23 mouse cellular contexts compared by ENCODE assay signal in genomic region chr12:99694066-99694465, GRCm38 (mm10).
DNase-seq lines count a peak whose midpoint lies in the region; ATAC-seq and TF ChIP-seq lines count a peak whose summit lies in the region.
"Had no signal": no experiment of that assay in that cellular context is flagged by ENCODE, and none has a peak within 500 bp of the region (broad histone marks: within the 10 kb centered on the region; RNA-seq: fewer than 3 reads in every experiment).

No protein-coding gene starts in this region.

- no peaks in the 10 kb centered on the region for H3K9me3 ChIP-seq in hindbrain, postnatal 0 days (ENCODE audit: low read length)
- H3K9me3 ChIP-seq in hindbrain, embryonic 11.5 days (ENCODE audit: control insufficient read depth, low read length), result no peaks in the 10 kb centered on the region
- H3K9me3 ChIP-seq: embryonic facial prominence, embryonic 10.5 days; embryonic facial prominence, embryonic 12.5 days; forebrain, embryonic 13.5 days; forebrain, embryonic 15.5 days had no signal

- peak; percentile 53 to 59 for DNase-seq in cerebellum, postnatal 10 days
- no peak for DNase-seq in cerebellum, adult 11 months
- DNase-seq in hindbrain, postnatal 0 days (ENCODE audit: low spot score), result peak; percentile 25
- DNase-seq in hindbrain, embryonic 11.5 days (ENCODE audit: low spot score), result no peak
- peak; percentile 40 for DNase-seq in brain, embryonic 14.5 days (ENCODE audit: low read depth)
- DNase-seq: adrenal gland, adult 8-10 months; adrenal gland, postnatal 14 days; adrenal gland, postnatal 36 days; B cell, adult 2 months; cerebellum, adult 11-12 months; cerebellum, adult 8-10 months; cerebellum, adult 9-11 months; cerebellum, postnatal 36 days; forebrain, postnatal 0 days had no signal

- H3K4me2 ChIP-seq in hindbrain, postnatal 0 days (ENCODE audit: low read depth, low read length), result no peak overlapping the region
- H3K4me2 ChIP-seq in hindbrain, embryonic 11.5 days (replicated peaks; ENCODE audit: low read depth, low read length), result no peak overlapping the region
- H3K4me2 ChIP-seq: embryonic facial prominence, embryonic 12.5 days; forebrain, embryonic 13.5 days; forebrain, embryonic 15.5 days had no signal

- 0 out of 2 replicates have a peak, but pooled peaks cover 4% of the 10 kb centered on the region for H3K4me1 ChIP-seq in hindbrain, postnatal 0 days (ENCODE audit: insufficient read depth, low read length)
- no peaks in the 10 kb centered on the region for H3K4me1 ChIP-seq in hindbrain, embryonic 11.5 days (replicated peaks; ENCODE audit: control insufficient read depth, insufficient read depth, low read length)
- H3K4me1 ChIP-seq: embryonic facial prominence, embryonic 12.5 days; forebrain, embryonic 13.5 days; forebrain, embryonic 15.5 days had no signal

- no peaks in the 10 kb centered on the region for H3K36me3 ChIP-seq in hindbrain, postnatal 0 days (ENCODE audit: insufficient read depth, low read length)
- H3K36me3 ChIP-seq in hindbrain, embryonic 11.5 days (ENCODE audit: control insufficient read depth, insufficient read depth, low read length), result no peaks in the 10 kb centered on the region
- H3K36me3 ChIP-seq: embryonic facial prominence, embryonic 10.5 days; embryonic facial prominence, embryonic 12.5 days; forebrain, embryonic 15.5 days; G1E had no signal

- no peak overlapping the region for H3K27ac ChIP-seq in hindbrain, postnatal 0 days
- H3K27ac ChIP-seq in hindbrain, embryonic 11.5 days (ENCODE audit: low read depth, low read length), result no peak overlapping the region
- H3K27ac ChIP-seq: embryonic facial prominence, embryonic 10.5 days; embryonic facial prominence, embryonic 12.5 days; forebrain, embryonic 13.5 days; forebrain, embryonic 15.5 days had no signal

- no peaks in the 10 kb centered on the region for H3K27me3 ChIP-seq in hindbrain, postnatal 0 days (ENCODE audit: insufficient read depth, low read length)
- H3K27me3 ChIP-seq in hindbrain, embryonic 11.5 days (ENCODE audit: control insufficient read depth, insufficient read depth, low read length), result no peaks in the 10 kb centered on the region
- H3K27me3 ChIP-seq: CH12.LX; embryonic facial prominence, embryonic 12.5 days; forebrain, embryonic 13.5 days; forebrain, embryonic 15.5 days; Patski had no signal

- H3K4me3 ChIP-seq in hindbrain, postnatal 0 days (ENCODE audit: low read length), result no peak overlapping the region
- H3K4me3 ChIP-seq in hindbrain, embryonic 11.5 days (ENCODE audit: low read depth, low read length), result no peak overlapping the region
- H3K4me3 ChIP-seq: embryonic facial prominence, embryonic 10.5 days; embryonic facial prominence, embryonic 12.5 days; forebrain, embryonic 13.5 days; forebrain, embryonic 15.5 days had no signal

- TF ChIP-seq CTCF in hindbrain, postnatal 0 days (IDR thresholded peaks at IDR 0.05; ENCODE audit: low read depth), result no peak
- TF ChIP-seq CTCF in brain, embryonic 14.5 days (IDR thresholded peaks at IDR 0.05; ENCODE audit: borderline replicate concordance, extremely low read depth, insufficient read depth, insufficient read length), result no peak

- no peak for ATAC-seq in hindbrain, postnatal 0 days
- ATAC-seq in hindbrain, embryonic 11.5 days (ENCODE audit: low FRiP score), result no peak
- ATAC-seq: activated CD4-positive, CD25-positive, alpha-beta regulatory T cell, adult 4 months; CD4-positive, CD25-positive, alpha-beta regulatory T cell, adult 4 months; forebrain, embryonic 13.5 days; forebrain, embryonic 15.5 days; forebrain, postnatal 0 days; Patski had no signal

- no peak overlapping the region for H3K9ac ChIP-seq in hindbrain, postnatal 0 days (replicated peaks; ENCODE audit: low read length)
- H3K9ac ChIP-seq in hindbrain, embryonic 11.5 days (ENCODE audit: low read depth, low read length), result no peak overlapping the region
- H3K9ac ChIP-seq: embryonic facial prominence, embryonic 12.5 days; forebrain, embryonic 13.5 days; forebrain, embryonic 15.5 days; forebrain, postnatal 0 days had no signal

- 76% methylated on average over 3 of the region's 3 CpGs for WGBS in hindbrain, postnatal 0 days
- WGBS in hindbrain, embryonic 11.5 days, result 92% methylated on average over 3 of the region's 3 CpGs

- no peak for TF ChIP-seq POLR2A in brain, embryonic 14.5 days (IDR thresholded peaks at IDR 0.05; ENCODE audit: borderline replicate concordance, extremely low read depth, insufficient read depth, insufficient read length, poor library complexity, severe bottlenecking)

Comparison
In these comparisons a context has a peak if more than half of its experiments do, and no peak if none do; other contexts are left out.
1. DNase-seq: peak in cerebellum, postnatal 10 days (2 of 2), hindbrain, postnatal 0 days (single experiment) and brain, embryonic 14.5 days (single experiment); none in cerebellum, adult 11 months (single experiment) and hindbrain, embryonic 11.5 days (single experiment).